25 mouse cellular contexts compared by ENCODE assay signal in genomic region chr9:117234726-117235075, GRCm38 (mm10).
A peak's percentile ranks its signal among the peaks of the same experiment; 100 is the strongest.
DNase-seq lines count a peak whose midpoint lies in the region; ATAC-seq lines count a peak whose summit lies in the region.
"Had no signal": no experiment of that assay in that cellular context is flagged by ENCODE, and none has a peak within 500 bp of the region (broad histone marks: within the 10 kb centered on the region; RNA-seq: fewer than 3 reads in every experiment).

No protein-coding gene starts in this region.

- H3K27me3 ChIP-seq in lung, embryonic 15.5 days, result no peaks in the 10 kb centered on the region
- H3K27me3 ChIP-seq in forebrain, embryonic 15.5 days, result no peaks in the 10 kb centered on the region
- H3K27me3 ChIP-seq: CH12.LX; embryonic facial prominence, embryonic 13.5 days; forebrain, embryonic 13.5 days; heart, embryonic 12.5 days; hindbrain, embryonic 12.5 days; Patski had no signal

- H3K9ac ChIP-seq in lung, embryonic 15.5 days, result no peak overlapping the region
- H3K9ac ChIP-seq in forebrain, embryonic 15.5 days (replicated peaks), result no peak overlapping the region
- H3K9ac ChIP-seq: embryonic facial prominence, embryonic 13.5 days; forebrain, embryonic 13.5 days; heart, embryonic 12.5 days; hindbrain, embryonic 12.5 days had no signal

- H3K9me3 ChIP-seq in lung, embryonic 15.5 days, result no peaks in the 10 kb centered on the region
- H3K9me3 ChIP-seq in forebrain, embryonic 15.5 days, result no peaks in the 10 kb centered on the region
- H3K9me3 ChIP-seq: embryonic facial prominence, embryonic 13.5 days; forebrain, embryonic 13.5 days; heart, embryonic 12.5 days; hindbrain, embryonic 12.5 days had no signal

- ATAC-seq in lung, embryonic 15.5 days (ENCODE audit: borderline replicate concordance, extremely low read depth, low FRiP score, low TSS enrichment), result no peak
- no peak for ATAC-seq in forebrain, embryonic 15.5 days (replicated peaks)
- ATAC-seq: activated CD4-positive, CD25-positive, alpha-beta regulatory T cell, adult 4 months; forebrain, embryonic 13.5 days; hindbrain, embryonic 16.5 days; inflammation-experienced regulatory T-cells, adult 6 months; Patski had no signal

- 0 out of 2 replicates have a peak overlapping the region, but pooled peaks have one; percentile 10 for H3K27ac ChIP-seq in lung, embryonic 15.5 days
- H3K27ac ChIP-seq in forebrain, embryonic 15.5 days (replicated peaks), result no peak overlapping the region
- H3K27ac ChIP-seq: embryonic facial prominence, embryonic 13.5 days; forebrain, embryonic 13.5 days; heart, adult 2 months; hindbrain, embryonic 12.5 days had no signal

- no peak overlapping the region for H3K4me3 ChIP-seq in lung, embryonic 15.5 days
- H3K4me3 ChIP-seq in forebrain, embryonic 15.5 days, result no peak overlapping the region
- H3K4me3 ChIP-seq: embryonic facial prominence, embryonic 13.5 days; forebrain, embryonic 13.5 days; heart, adult 2 months; heart, embryonic 12.5 days; hindbrain, embryonic 12.5 days had no signal

- peaks cover 7% of the 10 kb centered on the region; the same call in 1 of the 2 replicates for H3K36me3 ChIP-seq in lung, embryonic 15.5 days
- H3K36me3 ChIP-seq in forebrain, embryonic 15.5 days, result no peaks in the 10 kb centered on the region
- H3K36me3 ChIP-seq: hindbrain, embryonic 12.5 days had no signal

- WGBS in lung, embryonic 15.5 days, result 49% methylated on average over 6 of the region's 6 CpGs
- WGBS in forebrain, embryonic 15.5 days, result 58% methylated on average over 6 of the region's 6 CpGs

- peak; percentile 10 to 14 for DNase-seq in heart, adult 18-20 months
- DNase-seq in heart, postnatal 14 days, result no peak
- DNase-seq in adipocyte (ENCODE audit: low spot score), result peak; percentile 37
- peak; percentile 43 for DNase-seq in lung, postnatal 25 days (ENCODE audit: low spot score)
- DNase-seq in thymus, postnatal 14 days, result no peak
- DNase-seq: adrenal gland, adult 2 months; adrenal gland, postnatal 36 days; cerebellum, adult 11 months; cerebellum, adult 8-10 months; cerebellum, postnatal 14 days; embryo, embryonic 11 days; gastrocnemius, postnatal 36 days; heart, adult 2 months; heart, postnatal 36 days had no signal

- H3K4me1 ChIP-seq in lung, embryonic 15.5 days, result peaks cover 30% of the 10 kb centered on the region
- no peaks in the 10 kb centered on the region for H3K4me1 ChIP-seq in forebrain, embryonic 15.5 days
- H3K4me1 ChIP-seq: forebrain, embryonic 13.5 days; hindbrain, embryonic 12.5 days had no signal

- H3K4me2 ChIP-seq in lung, embryonic 15.5 days, result no peak overlapping the region
- no peak overlapping the region for H3K4me2 ChIP-seq in forebrain, embryonic 15.5 days (replicated peaks)
- H3K4me2 ChIP-seq: embryonic facial prominence, embryonic 13.5 days; forebrain, embryonic 13.5 days; heart, embryonic 12.5 days; hindbrain, embryonic 12.5 days had no signal

- intact Hi-C loops in heart, postnatal 14 days (cut with DNase I), result no loop called here

Comparison
In these comparisons a context has a peak if more than half of its experiments do, and no peak if none do; other contexts are left out.
1. DNase-seq: peak in heart, adult 18-20 months (2 of 2), adipocyte (single experiment) and lung, postnatal 25 days (single experiment); none in heart, postnatal 14 days (0 of 2) and thymus, postnatal 14 days (single experiment).